Mouse (Mus musculus) bone marrow, adult 2 months (tissue): ENCODE measurements around the gene Cpsf7.

ENCODE experiments used
- CTCF ChIP-seq: fragments of 200-500 bp; IDR thresholded peaks from 2 replicates; pipeline ENCODE4 v1.5.1; 2011; ENCODE audit warnings: low read length, control low read depth; ENCODE audit not compliant: control insufficient read depth, insufficient read depth
- POLR2A ChIP-seq: fragments of 200-500 bp; IDR thresholded peaks from 2 replicates; pipeline ENCODE4 v1.6.1; 2011; ENCODE audit warnings: low read depth, mild to moderate bottlenecking, control low read depth, low read length, borderline replicate concordance; ENCODE audit not compliant: control insufficient read depth

GRCm38 (mm10) chr19:10564278-10564677 is 39.2 kb downstream of the Cpsf7 start:
- TF ChIP-seq CTCF (no peak), POLR2A (no peak)
